In genomic region chr1:133209482-133209881, GRCm38 (mm10) we compare ENCODE assay signal across 11 mouse cellular contexts. TPM values are rescaled to one million over a fixed set of nuclear protein-coding genes. Genes with fewer than 3 reads are reported as not detected.
DNase-seq lines count a peak whose midpoint lies in the region; ATAC-seq and TF ChIP-seq lines count a peak whose summit lies in the region.
"Had no signal": no experiment of that assay in that cellular context is flagged by ENCODE, and none has a peak within 500 bp of the region (broad histone marks: within the 10 kb centered on the region; RNA-seq: fewer than 3 reads in every experiment).

No protein-coding gene starts in this region.

- peaks cover 8% of the 10 kb centered on the region for H3K4me1 ChIP-seq in neural tube, embryonic 11.5 days (ENCODE audit: control insufficient read depth, insufficient read depth, low read length)
- peaks cover 30% of the 10 kb centered on the region for H3K4me1 ChIP-seq in forebrain, embryonic 15.5 days
- peaks cover 10% of the 10 kb centered on the region for H3K4me1 ChIP-seq in limb, embryonic 14.5 days (ENCODE audit: control insufficient read depth, insufficient read depth, low read length)

- ATAC-seq in neural tube, embryonic 11.5 days (ENCODE audit: insufficient read depth, low FRiP score, low TSS enrichment): no peak; the same call in 1 of the 2 replicates
- ATAC-seq in forebrain, embryonic 15.5 days (replicated peaks): no peak
- no peak for ATAC-seq in limb, embryonic 14.5 days (ENCODE audit: low FRiP score, low read depth)
- ATAC-seq in erythroid progenitor cell, adult 5-6 weeks (replicated peaks; ENCODE audit: low FRiP score, poor library complexity, severe bottlenecking): no peak

- WGBS in neural tube, embryonic 11.5 days: 54% methylated on average over 7 of the region's 7 CpGs
- 36% methylated on average over 7 of the region's 7 CpGs for WGBS in forebrain, embryonic 15.5 days
- 41% methylated on average over 7 of the region's 7 CpGs for WGBS in limb, embryonic 14.5 days

- no peaks in the 10 kb centered on the region for H3K27me3 ChIP-seq in neural tube, embryonic 11.5 days (ENCODE audit: control insufficient read depth, insufficient read depth, low read length)
- H3K27me3 ChIP-seq in forebrain, embryonic 15.5 days: no peaks in the 10 kb centered on the region
- H3K27me3 ChIP-seq in limb, embryonic 14.5 days (ENCODE audit: control insufficient read depth, insufficient read depth, low read length): no peaks in the 10 kb centered on the region
- H3K27me3 ChIP-seq: Patski had no signal

- DNase-seq in neural tube, embryonic 11.5 days (ENCODE audit: low spot score): no peak
- no peak for DNase-seq in neural tube, embryonic 10.5 days (ENCODE audit: extremely low spot score, low spot score)
- no peak for DNase-seq in limb, embryonic 14.5 days (ENCODE audit: low spot score)
- DNase-seq in embryo, embryonic 10 days (ENCODE audit: low spot score): no peak
- no peak for DNase-seq in heart, postnatal 4 days
- DNase-seq: heart, postnatal 14 days; lung, postnatal 10 days had no signal

- H3K27ac ChIP-seq in neural tube, embryonic 11.5 days (ENCODE audit: low read depth, low read length): 0 out of 2 replicates have a peak overlapping the region, but pooled peaks have one; percentile 42
- peak overlapping the region; percentile 63 for H3K27ac ChIP-seq in forebrain, embryonic 15.5 days (replicated peaks)
- H3K27ac ChIP-seq in limb, embryonic 14.5 days (replicated peaks; ENCODE audit: low read depth, low read length): no peak overlapping the region

- no peaks in the 10 kb centered on the region for H3K9me3 ChIP-seq in neural tube, embryonic 11.5 days (ENCODE audit: control insufficient read depth, low read length)
- no peaks in the 10 kb centered on the region for H3K9me3 ChIP-seq in forebrain, embryonic 15.5 days
- no peaks in the 10 kb centered on the region for H3K9me3 ChIP-seq in limb, embryonic 14.5 days (ENCODE audit: control insufficient read depth, low read length)

- no peak overlapping the region for H3K4me2 ChIP-seq in neural tube, embryonic 11.5 days (ENCODE audit: low read depth)
- H3K4me2 ChIP-seq in forebrain, embryonic 15.5 days (replicated peaks): peak overlapping the region; percentile 22
- H3K4me2 ChIP-seq in limb, embryonic 14.5 days (replicated peaks; ENCODE audit: low read depth, low read length, severe bottlenecking): no peak overlapping the region

- no peaks in the 10 kb centered on the region for H3K36me3 ChIP-seq in neural tube, embryonic 11.5 days (ENCODE audit: control insufficient read depth, insufficient read depth, low read length)
- no peaks in the 10 kb centered on the region for H3K36me3 ChIP-seq in forebrain, embryonic 15.5 days
- no peaks in the 10 kb centered on the region for H3K36me3 ChIP-seq in limb, embryonic 14.5 days (ENCODE audit: control insufficient read depth, insufficient read depth, low read length)

- peak overlapping the region; percentile 7; the same call in 1 of the 2 replicates for H3K9ac ChIP-seq in neural tube, embryonic 11.5 days (ENCODE audit: low read length)
- H3K9ac ChIP-seq in forebrain, embryonic 15.5 days (replicated peaks): no peak overlapping the region
- 0 out of 2 replicates have a peak overlapping the region, but pooled peaks have one; percentile 0 for H3K9ac ChIP-seq in limb, embryonic 14.5 days (ENCODE audit: low read depth, low read length, severe bottlenecking)

- H3K4me3 ChIP-seq in neural tube, embryonic 11.5 days (ENCODE audit: low read depth, low read length): no peak overlapping the region
- no peak overlapping the region for H3K4me3 ChIP-seq in forebrain, embryonic 15.5 days
- no peak overlapping the region for H3K4me3 ChIP-seq in limb, embryonic 14.5 days (replicated peaks; ENCODE audit: low read length)
- H3K4me3 ChIP-seq: erythroblast, embryonic 14.5 days had no signal

- TF ChIP-seq POLR2A in limb, embryonic 14.5 days (IDR thresholded peaks at IDR 0.05; ENCODE audit: borderline replicate concordance, extremely low read depth, insufficient read depth, insufficient read length): no peak

RNA-seq across cellular contexts. Expression of gene Plekha6, which starts 45.5 kb away (rescaled TPM):
- polyA plus RNA-seq in neural tube, embryonic 11.5 days (2014; fragmentation: Nextera tagmentation; extraction: Ambion mirVana): 12.5 and 15.2 TPM in 2 replicates
- polyA plus RNA-seq in forebrain, embryonic 15.5 days (2015; fragmentation: Nextera tagmentation; extraction: Ambion mirVana): 10.6 and 12.8 TPM in 2 replicates
- 6.6 and 6.9 TPM in 2 replicates for polyA plus RNA-seq in limb, embryonic 14.5 days (2012; rRNA removed)
- 4.0 and 4.2 TPM in 2 replicates for polyA plus RNA-seq in limb, embryonic 14.5 days (2014; fragmentation: Nextera tagmentation; extraction: Ambion mirVana)
- 0.36 TPM in 1 of 2 replicates, not detected in the other for total RNA-seq in erythroid progenitor cell, adult 5-6 weeks (2015; ENCODE audit: low replicate concordance)
- total RNA-seq in erythroid progenitor cell, adult 5-6 weeks (2017; ENCODE audit: low replicate concordance): 0.51 TPM in 1 of 2 replicates, not detected in the other
- total RNA-seq in heart, postnatal 4 days (2021): 10 to 100 TPM; 42.1 to 45.9 TPM
